Mouse (Mus musculus) natural killer cell, adult 2 months (primary cell): ENCODE data around the gene Ubap1l.
A peak's percentile ranks its signal among the peaks of the same experiment; 100 is the strongest.

ENCODE experiments used
- DNase-seq, 2 experiments: peaks; one replicate each; pipeline ENCODE4 v3.0.0; 2022; ENCODE audit warnings: low spot score in 2 of 2

The Ubap1l gene

DNA sequence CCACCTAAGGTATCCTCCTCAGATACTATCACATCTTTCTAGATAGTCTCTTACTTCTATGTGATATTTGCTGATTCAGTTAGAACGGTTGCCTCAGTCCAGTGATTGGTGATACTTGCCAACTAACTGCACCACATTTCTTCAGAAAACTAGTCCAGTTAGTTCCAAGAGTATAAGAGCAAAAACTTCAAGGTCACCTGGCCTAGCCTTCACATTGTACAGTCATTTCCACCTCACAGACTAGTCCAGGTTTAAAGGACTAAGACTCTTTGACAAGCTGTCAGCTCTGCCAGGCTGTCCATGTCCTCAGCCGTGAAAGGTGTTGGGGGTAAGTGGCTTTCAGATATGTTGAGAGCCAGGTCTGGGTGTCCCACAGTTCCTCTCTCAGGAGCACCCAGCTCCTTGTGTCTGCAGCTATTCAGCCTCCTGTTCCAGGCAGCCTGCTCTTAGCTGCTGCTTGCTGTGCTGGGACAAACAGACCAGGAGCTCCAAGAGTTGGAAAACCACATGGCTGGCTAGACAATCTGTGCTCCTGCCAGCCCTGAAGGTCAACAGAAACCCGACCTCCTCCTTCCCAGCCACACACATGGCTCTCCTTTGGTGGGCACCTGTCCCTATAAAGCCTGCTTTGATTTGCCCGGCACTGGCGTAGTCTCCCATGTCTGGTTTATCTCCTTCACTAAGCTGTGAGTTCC is 13.8 kb downstream of the Ubap1l start:
- no peak for DNase-seq

DNA sequence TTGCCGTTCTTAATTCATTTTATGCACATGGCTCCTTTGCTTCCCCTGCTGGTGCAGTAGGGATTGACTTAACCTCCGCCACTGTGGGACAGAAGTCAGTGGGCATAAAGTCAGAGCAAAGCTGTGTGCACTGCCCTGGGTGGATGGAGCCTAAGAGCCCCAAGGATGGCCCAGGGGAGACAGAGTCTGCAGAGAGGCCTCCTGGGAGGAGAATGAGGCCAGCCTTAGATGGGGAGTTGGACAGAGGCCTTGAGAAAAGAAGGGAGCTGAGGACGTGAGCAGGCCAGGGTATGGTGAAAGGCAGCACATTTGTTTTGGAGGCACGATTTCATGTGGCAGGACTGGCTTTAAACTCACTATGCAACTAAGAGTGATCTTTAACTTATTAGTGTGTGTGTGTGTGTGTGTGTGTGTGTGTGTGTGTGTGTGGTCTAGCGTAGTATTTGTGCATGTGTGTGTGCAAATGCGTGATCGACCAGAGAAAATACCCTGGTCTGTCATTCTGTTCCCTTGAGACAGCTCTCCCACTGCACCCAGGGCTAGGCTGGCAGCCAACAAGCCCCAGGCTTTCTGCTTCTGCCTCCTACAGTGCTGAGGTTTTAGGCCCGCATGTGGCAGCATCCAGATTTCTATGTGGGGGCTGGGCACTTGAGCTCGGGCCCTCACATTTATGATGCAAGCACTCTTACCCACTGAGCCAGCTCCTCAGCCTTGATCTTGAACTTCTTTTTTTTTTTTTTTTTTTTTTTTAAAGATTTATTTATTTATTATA is 14.5 kb downstream of the Ubap1l start:
- no peak for DNase-seq

DNA sequence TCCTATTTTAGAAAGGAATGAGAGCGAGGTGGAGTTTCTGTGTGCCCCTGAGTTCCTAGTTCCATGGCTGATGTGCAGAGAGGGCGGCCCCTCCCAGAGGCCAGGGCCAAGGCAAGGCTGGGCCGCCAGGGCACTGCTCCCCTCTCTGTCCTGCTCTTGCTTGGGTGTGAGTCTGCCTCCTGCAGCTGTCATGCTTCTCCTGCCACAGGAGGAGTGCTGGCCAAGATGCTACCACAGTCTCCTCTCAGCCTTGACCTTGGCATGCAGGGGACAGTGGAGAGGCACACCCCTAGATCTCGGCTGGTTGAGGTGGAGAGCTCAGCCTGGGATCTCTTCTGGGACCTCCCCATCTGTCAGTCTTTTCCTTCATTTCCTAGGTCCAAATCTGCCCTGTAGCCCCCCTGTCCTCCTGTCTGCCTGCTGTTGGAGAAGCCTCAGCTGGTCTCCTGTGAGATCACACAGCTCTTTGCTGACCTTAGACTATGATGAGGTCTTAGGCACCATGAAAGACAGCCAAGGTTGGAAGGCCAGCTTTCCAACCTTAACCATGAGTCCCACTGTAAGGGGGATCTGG is 20.3 kb downstream of the Ubap1l start:
- DNase-seq: no peak

DNA sequence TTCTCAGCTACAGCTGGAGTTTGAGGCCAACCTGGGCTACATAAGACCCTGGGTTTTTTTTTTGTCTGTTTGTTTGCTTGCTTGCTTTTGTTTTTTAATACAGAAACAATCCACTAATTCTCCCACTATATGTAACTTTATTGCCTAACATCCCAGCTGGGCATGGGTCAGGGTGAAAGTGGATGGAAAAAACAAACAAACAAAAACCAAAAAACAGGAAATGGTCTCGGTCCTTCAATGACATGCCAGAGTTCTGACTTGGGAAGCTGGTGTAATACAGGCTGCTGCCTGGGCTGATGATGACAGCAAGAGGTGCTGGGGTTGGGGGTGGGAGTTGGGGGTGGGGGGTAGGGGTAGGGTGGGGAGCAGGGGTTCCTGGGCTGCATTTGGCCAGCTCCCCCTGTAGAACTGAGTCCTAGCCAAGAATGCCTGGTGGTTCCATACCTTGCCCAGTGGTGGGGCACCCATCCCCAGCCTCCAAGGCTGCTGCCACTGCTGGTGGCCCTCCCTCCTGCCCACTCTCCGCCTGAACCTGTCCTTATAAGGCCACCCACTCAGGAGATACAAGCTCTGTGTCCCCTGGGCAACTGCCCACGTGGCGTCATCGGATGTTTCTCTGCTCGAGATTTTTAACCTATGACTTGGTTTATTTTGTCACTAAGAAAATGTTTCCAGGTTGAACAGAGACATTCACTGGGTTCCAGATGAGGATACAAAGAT is 21.4 kb downstream of the Ubap1l start:
- no peak for DNase-seq

DNA sequence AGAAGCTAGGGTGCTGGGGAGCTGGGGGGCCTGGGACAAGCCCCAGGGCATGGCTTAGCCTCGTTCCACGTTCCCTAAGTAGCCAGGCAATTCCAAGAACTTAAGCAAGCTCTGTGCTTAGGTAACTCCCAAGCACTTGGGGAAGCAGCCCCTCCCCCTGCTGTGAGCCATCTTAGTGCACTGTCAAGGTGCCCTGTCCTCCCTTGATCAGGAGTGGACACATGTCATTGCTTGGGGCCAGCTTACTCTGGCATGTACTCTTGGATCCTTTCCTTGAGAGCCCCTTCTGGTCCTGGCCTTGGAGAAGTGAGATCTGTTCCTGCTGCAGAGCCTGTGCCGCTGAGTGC is 21.9 kb downstream of the Ubap1l start:
- DNase-seq: no peak

DNA sequence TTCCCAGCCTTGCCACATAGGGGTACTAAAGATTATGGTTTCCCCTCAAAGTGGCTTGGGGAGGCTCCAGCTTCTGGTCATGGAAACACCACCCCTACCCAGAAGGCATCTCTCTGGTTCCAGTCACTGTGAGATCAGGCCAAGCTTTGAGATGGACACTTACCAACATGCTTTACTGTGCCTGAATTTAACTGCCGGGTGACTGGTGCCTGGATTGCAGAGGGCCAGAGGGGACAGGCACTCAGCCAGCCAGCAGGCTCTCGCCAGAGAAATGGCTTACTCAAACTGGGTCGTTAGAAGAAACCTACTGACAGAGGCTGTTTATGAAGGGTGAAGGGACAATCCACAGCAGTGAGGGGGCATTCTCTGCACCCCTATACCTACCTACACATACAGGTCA is 23.4 kb downstream of the Ubap1l start:
- no peak for DNase-seq

DNA sequence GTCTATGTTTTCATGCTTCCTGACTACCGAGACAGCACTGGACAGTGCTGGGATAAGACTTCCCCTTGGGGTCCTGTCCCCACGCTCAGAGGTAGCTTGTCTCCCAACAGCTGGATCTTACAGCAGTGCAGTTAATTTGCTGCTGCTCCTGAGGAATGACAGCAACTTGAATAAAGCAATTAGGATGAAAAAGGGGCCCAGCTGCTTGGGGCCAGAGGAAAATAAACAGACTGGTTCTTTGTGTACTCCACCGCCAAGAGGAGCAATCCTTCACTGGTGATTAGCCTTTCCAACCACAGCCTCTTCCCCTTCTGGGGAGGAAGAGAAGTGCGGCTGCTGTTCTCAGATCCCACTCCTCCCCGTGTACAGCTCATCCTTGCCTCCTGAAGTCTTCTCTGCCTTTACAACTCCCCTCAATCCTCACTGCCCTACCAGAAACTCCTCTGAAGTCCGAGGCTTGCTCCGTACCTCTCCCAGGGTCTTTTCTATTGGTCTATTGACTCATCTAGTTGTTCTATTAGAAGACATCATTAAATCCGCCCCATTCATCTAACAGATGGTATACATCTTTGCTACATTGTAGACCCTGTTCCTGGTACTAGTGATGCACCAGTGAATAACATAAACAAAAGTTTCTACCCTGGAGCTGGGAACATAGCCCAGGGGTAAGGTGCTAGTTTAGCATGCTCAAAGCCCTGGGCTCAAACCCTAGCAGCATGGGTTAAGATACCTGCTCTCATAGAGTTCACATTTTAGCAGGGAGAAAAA is 25.7 kb downstream of the Ubap1l start:
- no peak for DNase-seq

DNA sequence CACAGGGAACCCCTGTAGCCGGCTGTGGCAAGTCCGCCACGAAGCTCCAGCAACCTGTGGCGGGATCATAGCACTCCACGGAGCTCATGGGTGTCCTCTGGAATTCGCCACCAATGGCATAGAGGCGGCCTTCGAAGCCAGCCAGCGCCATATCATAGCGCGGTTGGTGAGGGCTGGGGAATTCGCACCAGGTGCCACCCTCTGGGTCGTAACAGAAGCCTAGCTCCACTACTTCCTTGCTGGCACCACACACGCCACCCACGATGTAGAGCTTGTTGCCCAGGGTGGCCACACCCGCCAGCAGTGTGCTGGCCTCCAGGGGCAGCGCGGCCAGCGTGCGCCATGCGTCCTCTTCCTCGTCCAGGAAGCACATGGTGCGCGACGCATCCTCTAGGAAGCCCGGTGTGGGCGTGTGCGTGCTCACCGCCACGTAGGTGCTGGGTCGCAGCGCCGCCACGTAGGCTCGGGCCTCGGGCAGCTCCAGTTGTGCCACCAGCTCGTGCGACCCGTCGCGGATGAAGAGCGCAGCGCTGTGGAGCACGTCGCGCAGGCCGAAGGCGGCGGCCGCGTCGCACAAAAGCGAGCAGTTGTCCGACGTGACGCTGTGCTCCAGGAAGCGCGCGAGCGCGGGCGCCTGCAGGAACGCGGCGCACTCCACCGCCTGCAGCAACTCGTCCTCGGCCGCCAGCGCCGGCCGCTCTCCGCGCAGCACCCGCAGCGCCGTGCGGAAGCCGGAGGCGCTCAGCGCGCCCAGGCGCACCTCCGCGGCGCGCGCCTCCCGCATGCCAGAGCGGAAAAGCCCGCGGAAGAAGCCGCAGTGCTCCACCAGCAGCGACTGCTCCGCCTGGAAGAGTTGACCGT is 30.1 kb downstream of the Ubap1l start:
- DNase-seq: no peak

DNA sequence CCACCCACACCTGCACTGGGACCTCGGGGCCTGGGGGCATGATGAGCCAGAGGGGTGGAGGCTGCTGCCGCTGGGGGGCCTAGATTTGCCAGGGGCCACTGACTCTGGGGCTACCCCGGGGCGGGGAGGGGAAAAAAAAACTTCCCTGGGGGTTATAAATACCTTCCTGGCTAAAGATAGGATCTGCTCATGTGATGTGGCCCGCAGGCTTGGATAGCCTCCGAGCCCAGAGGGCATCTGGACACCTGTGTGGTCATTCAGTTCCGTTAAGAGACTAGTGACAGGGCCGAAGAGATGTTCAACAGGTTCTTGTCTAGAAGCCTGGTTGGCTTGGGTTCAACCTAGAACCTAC is 30.7 kb downstream of the Ubap1l start, which contains the start of gene Kbtbd13:
TSS of gene Kbtbd13 (minus strand) at position 40 of the 352 bp plus-strand sequence.
- no peak for DNase-seq

DNA sequence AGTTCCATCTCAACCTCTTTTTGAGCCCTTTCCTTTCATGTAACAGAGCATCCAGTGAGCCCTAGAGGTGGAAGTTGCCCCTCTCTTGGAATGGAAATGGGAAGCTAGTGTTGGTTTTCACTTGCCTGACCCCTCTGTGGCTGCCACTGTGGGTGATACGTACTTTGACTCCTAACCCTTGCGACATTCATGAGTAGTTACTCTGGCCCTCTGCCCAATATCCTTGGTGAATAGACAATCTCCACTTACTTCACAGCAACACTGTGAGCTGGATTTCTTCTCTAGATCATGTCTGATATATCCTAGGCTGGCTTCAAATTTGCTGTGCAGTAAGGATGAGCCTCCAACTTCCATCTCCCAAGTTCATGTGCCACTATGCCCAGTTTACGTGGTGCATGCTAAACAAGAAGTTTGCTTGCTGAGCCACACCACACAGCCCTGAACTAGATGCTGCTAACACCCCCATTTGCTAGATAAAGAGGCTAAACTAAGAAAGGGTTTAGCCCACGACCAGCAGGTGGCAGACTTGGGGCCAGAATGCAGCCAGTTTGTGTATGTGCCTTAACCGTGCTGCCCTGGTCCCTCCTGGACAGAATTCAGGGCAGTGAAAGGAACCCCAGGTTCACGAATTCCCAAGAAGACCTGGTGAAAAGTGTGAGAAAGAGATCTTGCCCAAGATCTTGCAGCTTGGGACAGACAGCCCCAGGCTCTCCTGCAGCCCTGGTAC is 32.0 kb downstream of the Ubap1l start:
- DNase-seq: peak; percentile 57 to 69

DNA sequence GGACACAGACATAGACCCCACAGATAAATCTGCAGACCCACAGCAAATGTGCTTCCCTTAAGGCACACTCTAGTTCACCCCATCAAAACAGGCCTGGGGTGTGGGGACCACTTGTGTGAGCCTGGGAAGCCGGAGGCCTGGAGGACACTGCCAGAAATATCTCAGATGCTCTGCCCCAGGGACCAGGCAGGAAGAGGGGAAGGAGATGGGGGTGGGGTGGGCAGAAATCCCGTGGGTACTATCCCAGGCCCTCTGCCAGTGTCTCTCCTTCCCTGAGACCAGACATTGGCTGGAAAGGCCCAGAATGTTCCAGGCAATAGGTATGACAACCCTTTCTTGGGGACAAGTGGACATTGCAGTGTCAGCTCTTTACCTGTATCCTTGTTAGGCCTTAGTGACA is 32.8 kb downstream of the Ubap1l start:
- no peak for DNase-seq

DNA sequence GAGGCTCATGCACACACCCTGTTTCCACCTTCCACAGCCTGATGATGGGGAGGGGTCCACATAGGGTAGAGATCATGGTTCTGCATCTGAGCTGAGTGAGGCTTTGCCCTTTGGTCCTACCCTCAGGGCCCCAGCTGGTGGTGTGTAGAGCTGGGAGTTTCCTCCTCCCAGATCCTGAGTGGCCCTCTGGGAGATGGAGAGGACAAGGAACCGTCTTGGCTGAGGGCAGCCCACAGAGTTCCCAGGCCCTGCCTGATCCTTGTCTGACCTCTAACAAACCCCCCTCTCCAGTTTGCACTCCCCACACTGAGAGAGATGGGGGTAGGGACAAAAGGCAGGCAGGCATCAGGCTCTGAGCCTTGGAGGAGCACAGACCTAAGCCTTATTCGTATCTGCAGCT is 33.5 kb downstream of the Ubap1l start:
- no peak for DNase-seq

DNA sequence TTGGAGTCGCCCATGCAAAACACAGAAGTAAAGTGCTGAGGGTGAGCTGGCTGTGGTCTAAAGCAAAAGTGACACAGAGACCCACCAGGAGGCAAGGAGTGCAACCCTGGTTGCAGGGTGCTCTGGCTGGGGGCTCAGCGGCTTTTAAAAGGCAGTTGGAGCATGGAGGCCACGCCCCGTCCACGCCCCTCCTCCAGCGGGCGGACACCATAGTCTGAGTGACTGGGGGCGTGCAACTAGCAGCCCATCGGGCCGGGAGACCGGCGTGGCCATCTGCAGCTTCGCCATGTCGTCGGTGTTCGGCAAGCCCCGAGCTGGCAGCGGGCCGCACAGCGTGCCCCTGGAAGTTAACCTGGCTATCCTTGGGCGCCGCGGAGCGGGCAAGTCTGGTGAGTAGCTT is 37.4 kb downstream of the Ubap1l start, which contains the start of gene Rasl12:
TSS of gene Rasl12 (plus strand) at position 228 of the 400 bp plus-strand sequence.
- DNase-seq: peak; percentile 58 to 67

DNA sequence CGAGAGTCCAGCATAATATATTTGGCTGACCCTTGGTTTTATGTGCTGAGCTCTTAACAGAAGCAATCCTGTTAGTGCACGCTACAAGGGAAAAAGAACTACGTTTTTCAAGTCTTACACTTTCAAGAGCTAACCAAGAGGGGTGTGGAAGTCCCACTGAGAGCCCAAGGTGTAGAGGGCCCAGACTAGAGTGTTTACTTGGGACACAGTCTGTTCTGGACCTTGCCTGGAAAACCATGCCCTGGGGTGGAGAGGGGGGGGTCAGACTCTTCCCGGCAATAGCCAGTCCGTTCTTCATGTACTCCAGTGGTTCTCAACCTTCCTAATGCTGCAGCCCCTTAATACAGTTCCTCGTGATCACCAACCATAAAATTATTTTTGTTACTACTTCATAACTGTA is 39.1 kb downstream of the Ubap1l start:
- DNase-seq: no peak

DNA sequence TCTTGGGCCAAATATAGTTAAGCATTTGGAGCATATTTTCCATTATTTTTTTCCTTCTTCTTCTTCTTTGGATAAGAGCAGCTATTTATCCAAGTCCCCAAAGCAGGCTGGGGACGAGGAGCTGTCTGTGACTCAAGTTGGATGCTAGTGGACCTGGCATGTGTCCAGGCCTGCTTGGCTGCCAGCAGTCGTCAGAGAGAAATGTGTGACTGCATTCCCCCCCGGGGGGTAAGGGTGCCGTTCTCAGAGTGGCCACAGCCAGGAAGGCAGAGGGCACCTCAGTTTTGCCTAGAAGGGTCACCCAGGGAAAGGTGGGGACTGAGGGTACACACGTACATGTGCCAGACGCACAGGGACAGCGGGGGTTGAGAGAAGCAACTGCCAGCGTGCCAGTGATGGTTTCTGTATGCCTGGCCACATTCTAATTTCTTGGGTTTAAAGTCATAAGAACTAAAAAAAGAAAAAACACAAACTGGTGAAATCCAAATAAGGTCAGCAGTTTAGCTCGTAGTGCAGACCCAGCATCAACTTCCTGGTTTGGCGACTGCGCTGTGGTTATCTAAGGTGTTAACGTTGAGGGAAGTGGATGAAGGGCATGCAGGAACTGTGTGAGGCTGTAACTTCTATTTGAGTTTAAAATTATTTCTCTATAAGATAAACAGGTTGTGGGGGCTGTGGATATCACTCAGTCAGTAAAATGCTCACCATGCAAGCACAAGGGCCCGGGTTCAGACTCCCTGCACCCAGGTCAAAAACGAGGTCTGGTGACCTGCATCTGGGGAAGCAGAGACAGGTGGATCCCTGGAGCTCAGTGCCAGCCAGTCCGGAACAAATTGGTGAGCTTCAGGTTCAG is 43.7 kb downstream of the Ubap1l start:
- DNase-seq: peak; percentile 70 to 83

DNA sequence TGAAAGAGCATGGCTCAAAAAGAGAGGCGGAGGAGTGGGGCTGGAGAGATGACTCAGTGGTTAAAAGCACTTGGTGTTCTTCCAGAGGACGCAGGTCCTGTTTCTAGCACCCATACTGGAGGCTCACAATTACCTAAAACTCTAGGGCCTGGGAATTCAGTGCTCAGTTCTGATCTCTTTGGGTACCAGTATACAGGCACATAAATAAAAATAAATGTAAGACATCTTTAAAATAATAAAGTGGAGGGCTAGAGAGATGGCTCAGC is 44.3 kb downstream of the Ubap1l start:
- DNase-seq: no peak

DNA sequence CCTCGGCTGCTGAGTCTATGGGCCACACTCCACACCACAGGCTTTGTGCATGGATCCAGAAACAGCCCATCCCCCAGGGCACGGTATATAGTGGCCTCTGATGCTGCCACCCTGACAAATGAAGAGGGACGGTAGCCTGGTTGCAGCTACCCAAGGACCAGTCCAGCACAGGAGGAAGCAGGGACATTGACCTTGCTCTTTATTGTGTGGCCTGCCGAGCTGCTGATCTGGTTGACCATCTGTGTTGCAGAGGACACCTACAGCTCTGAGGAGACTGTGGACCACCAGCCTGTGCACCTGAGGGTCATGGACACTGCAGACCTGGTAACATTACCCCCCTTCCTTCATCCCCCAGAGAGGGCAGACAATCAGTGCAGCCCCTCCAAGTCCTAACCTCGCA is 46.5 kb downstream of the Ubap1l start:
- no peak for DNase-seq

DNA sequence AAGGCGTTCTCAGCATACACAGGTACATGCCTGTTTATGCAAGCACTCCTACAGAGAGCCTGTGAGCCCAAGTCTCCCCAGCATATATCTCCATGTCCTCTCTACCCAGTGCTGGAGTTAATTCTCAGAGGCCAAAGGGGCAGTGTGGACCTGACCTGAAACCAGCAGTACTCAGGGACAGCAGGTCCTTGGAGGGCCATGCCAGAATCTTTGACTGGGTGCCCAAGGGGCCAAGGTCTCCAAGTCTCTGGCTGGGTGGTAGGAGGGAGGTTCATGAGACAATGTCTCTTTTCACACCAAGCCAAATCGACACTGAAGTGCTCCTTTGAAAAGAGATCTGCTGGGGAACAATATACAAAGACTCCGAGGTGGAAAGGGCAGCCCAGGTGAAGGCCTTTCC is 47.0 kb downstream of the Ubap1l start:
- no peak for DNase-seq

DNA sequence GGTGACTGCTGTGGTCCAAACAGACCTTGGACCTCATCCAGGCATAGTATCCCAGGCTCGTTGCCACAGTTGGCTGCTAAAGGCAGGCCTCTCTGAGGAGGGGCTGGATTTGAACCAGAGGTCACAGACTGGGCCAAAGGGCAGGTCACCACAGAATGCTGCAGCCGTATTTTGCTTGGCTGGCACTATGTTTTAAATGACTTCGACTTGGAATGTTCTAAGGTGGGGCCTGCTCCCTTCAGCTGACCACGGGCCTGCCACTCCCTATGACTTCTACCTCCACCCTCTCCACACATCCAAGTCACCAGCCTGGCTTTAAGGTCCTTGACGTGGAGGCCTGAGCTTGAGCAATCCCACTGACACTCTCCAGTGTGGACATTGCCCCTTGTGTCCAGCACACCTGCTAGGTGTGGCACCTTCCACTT is 48.0 kb downstream of the Ubap1l start:
- DNase-seq: no peak
